Mouse (Mus musculus): ENCODE measurements at regions not wholly inside any gene's neighbourhood (a gene's known extent, or its start where the extent isn't known, plus 50 kb on each side); places are given as distances from the start of the nearest gene placed in this dataset.

DNA sequence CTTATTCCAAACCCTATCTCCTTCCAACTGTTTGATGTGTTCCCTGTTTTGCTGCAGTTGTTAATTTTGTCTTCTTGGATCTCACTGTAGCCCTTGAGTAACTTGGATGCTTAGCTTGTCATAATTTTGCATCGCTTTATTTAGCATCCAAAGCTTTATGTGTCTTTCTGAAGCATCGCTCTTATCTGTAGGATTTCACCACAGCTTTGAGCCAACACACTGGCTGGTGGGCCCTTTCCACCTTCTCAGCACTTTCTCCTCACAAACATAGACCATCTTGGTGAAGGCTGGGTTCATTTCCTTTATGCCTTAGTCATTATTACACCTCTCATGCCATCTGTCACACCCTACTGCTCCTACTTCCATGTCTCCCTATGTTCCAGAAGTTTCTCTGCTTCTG lies 581.1 kb upstream of the Auts2 start:
- H3K27ac ChIP-seq (replicated peaks in 1 of 2; ENCODE audit: control insufficient read depth in 1 of 2, insufficient read depth in 1 of 2, low read depth in 2 of 2, low read length in 2 of 2) = no peak overlapping the region
- H3K36me3 ChIP-seq (ENCODE audit: control insufficient read depth, insufficient read depth, low read length) = no peaks in the 10 kb centered on the region
- no peaks in the 10 kb centered on the region for H3K9me3 ChIP-seq (ENCODE audit: control insufficient read depth, low read length)
- no peaks in the 10 kb centered on the region for H3K27me3 ChIP-seq (ENCODE audit: control insufficient read depth, insufficient read depth, low read length)
- no peak for ATAC-seq (ENCODE audit: insufficient number of reproducible peaks, insufficient read depth, low FRiP score, low read depth)
- H3K9ac ChIP-seq (ENCODE audit: low read length) = no peak overlapping the region
- no peak overlapping the region for H3K4me3 ChIP-seq (ENCODE audit: control insufficient read depth in 1 of 2, insufficient read depth in 1 of 2, low read depth in 1 of 2, low read length in 2 of 2)
- no peak overlapping the region for H3K4me2 ChIP-seq (ENCODE audit: low read length)
- H3K4me1 ChIP-seq (ENCODE audit: control insufficient read depth in 2 of 2, insufficient read depth in 2 of 2, low read length in 2 of 2) = no peaks in the 10 kb centered on the region
- WGBS = 88% methylated on average over 2 of the region's 2 CpGs

DNA sequence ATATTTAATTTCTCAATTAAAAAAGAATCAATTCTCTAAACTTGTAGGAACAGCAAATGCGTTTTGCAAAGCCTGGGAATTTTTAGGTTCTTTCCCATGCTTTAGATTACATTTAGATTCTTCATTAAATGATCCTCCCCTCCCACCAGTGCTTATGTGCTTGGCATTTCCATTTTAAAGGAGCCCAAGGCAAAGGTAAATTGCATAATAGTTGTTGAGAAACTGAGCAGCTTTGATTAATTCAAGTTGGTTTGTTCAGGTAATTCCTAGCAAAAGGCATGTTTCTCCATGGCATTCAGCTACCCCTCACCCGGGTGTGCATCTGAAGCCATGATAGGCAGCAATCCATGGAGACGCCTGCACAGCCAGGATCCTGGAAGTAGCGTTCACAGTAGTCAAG lies 570.8 kb upstream of the Auts2 start:
- 85% methylated on average over 4 of the region's 4 CpGs for WGBS
- no peaks in the 10 kb centered on the region for H3K36me3 ChIP-seq (ENCODE audit: control insufficient read depth, insufficient read depth, low read length)
- H3K27ac ChIP-seq (replicated peaks in 1 of 2; ENCODE audit: control insufficient read depth in 1 of 2, insufficient read depth in 1 of 2, low read depth in 2 of 2, low read length in 2 of 2) = no peak overlapping the region
- H3K9ac ChIP-seq (ENCODE audit: low read length) = no peak overlapping the region
- no peak for ATAC-seq (ENCODE audit: insufficient number of reproducible peaks, insufficient read depth, low FRiP score, low read depth)
- H3K4me2 ChIP-seq (ENCODE audit: low read length) = no peak overlapping the region
- no peaks in the 10 kb centered on the region for H3K27me3 ChIP-seq (ENCODE audit: control insufficient read depth, insufficient read depth, low read length)
- no peak overlapping the region for H3K4me3 ChIP-seq (ENCODE audit: control insufficient read depth in 1 of 2, insufficient read depth in 1 of 2, low read depth in 1 of 2, low read length in 2 of 2)
- no peaks in the 10 kb centered on the region for H3K9me3 ChIP-seq (ENCODE audit: control insufficient read depth, low read length)
- no peaks in the 10 kb centered on the region for H3K4me1 ChIP-seq (ENCODE audit: control insufficient read depth in 2 of 2, insufficient read depth in 2 of 2, low read length in 2 of 2)

- H3K36me3 ChIP-seq (ENCODE audit: control insufficient read depth, insufficient read depth, low read length) = no peaks in the 10 kb centered on the region
- H3K27ac ChIP-seq (replicated peaks in 1 of 2; ENCODE audit: control insufficient read depth in 1 of 2, insufficient read depth in 1 of 2, low read depth in 2 of 2, low read length in 2 of 2) = no peak overlapping the region
- no peaks in the 10 kb centered on the region for H3K9me3 ChIP-seq (ENCODE audit: control insufficient read depth, low read length)
- no peak overlapping the region for H3K4me2 ChIP-seq (ENCODE audit: low read length)
- 98% methylated on average over 2 of the region's 2 CpGs for WGBS
- H3K9ac ChIP-seq (ENCODE audit: low read length) = no peak overlapping the region
- H3K4me3 ChIP-seq (ENCODE audit: control insufficient read depth in 1 of 2, insufficient read depth in 1 of 2, low read depth in 1 of 2, low read length in 2 of 2) = no peak overlapping the region
- no peaks in the 10 kb centered on the region for H3K4me1 ChIP-seq (ENCODE audit: control insufficient read depth in 2 of 2, insufficient read depth in 2 of 2, low read length in 2 of 2)
- H3K27me3 ChIP-seq (ENCODE audit: control insufficient read depth, insufficient read depth, low read length) = no peaks in the 10 kb centered on the region
- no peak for ATAC-seq (ENCODE audit: insufficient number of reproducible peaks, insufficient read depth, low FRiP score, low read depth)
These were observed 570.0 kb upstream of the Auts2 start for GRCm38 (mm10) chr5:133113183-133113582.

- peak overlapping the region; percentile 26; the same call in 1 of the 2 replicates for H3K4me2 ChIP-seq (ENCODE audit: low read length)
- no peak for ATAC-seq (ENCODE audit: insufficient number of reproducible peaks, insufficient read depth, low FRiP score, low read depth)
- H3K27me3 ChIP-seq (ENCODE audit: control insufficient read depth, insufficient read depth, low read length) = no peaks in the 10 kb centered on the region
- H3K4me3 ChIP-seq (ENCODE audit: control insufficient read depth in 1 of 2, insufficient read depth in 1 of 2, low read depth in 1 of 2, low read length in 2 of 2) = no peak overlapping the region
- no peaks in the 10 kb centered on the region for H3K9me3 ChIP-seq (ENCODE audit: control insufficient read depth, low read length)
- no peaks in the 10 kb centered on the region for H3K36me3 ChIP-seq (ENCODE audit: control insufficient read depth, insufficient read depth, low read length)
- H3K4me1 ChIP-seq (ENCODE audit: control insufficient read depth in 2 of 2, insufficient read depth in 2 of 2, low read length in 2 of 2) = peaks cover 0 to 5% of the 10 kb centered on the region in 2 experiments; a peak in 1 of 4 replicates
- H3K9ac ChIP-seq (ENCODE audit: low read length) = no peak overlapping the region
- no peak overlapping the region for H3K27ac ChIP-seq (replicated peaks in 1 of 2; ENCODE audit: control insufficient read depth in 1 of 2, insufficient read depth in 1 of 2, low read depth in 2 of 2, low read length in 2 of 2)
- 36% methylated on average over 8 of the region's 8 CpGs for WGBS
These were observed 563.7 kb upstream of the Auts2 start for GRCm38 (mm10) chr5:133106691-133107354.

DNA sequence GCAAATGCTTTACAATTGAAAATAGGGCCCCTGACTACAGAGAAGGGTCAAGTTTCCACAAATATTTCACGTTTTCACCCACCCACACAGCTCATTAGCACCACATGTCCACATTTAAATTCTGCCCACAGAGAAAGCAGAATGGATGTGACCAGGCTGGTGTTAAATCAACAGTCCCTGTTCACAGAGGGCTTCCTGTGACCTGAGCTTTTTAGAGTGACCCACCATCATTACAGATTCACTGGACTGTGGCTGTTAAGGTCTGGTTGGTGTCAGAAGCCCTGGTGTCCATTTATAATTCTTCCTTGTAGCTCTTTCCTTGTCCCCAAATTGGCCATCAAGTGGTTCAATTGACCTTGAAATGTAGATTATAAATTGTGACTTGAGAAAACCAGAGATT lies 553.2 kb upstream of the Auts2 start:
- WGBS = 47% methylated on average over 1 of the region's 1 CpGs
- H3K36me3 ChIP-seq (ENCODE audit: control insufficient read depth, insufficient read depth, low read length) = no peaks in the 10 kb centered on the region

GRCm38 (mm10) chr5:133084859-133085258 lies 541.7 kb upstream of the Auts2 start:
- no peaks in the 10 kb centered on the region for H3K4me1 ChIP-seq (ENCODE audit: control insufficient read depth in 2 of 2, insufficient read depth in 2 of 2, low read length in 2 of 2)
- H3K9me3 ChIP-seq (ENCODE audit: control insufficient read depth, low read length) = no peaks in the 10 kb centered on the region
- no peak overlapping the region for H3K9ac ChIP-seq (ENCODE audit: low read length)
- WGBS = 65% methylated on average over 1 of the region's 1 CpGs
- H3K4me3 ChIP-seq (ENCODE audit: control insufficient read depth in 1 of 2, insufficient read depth in 1 of 2, low read depth in 1 of 2, low read length in 2 of 2) = no peak overlapping the region
- no peak overlapping the region for H3K4me2 ChIP-seq (ENCODE audit: low read length)
- no peak overlapping the region for H3K27ac ChIP-seq (replicated peaks in 1 of 2; ENCODE audit: control insufficient read depth in 1 of 2, insufficient read depth in 1 of 2, low read depth in 2 of 2, low read length in 2 of 2)
- no peak for ATAC-seq (ENCODE audit: insufficient number of reproducible peaks, insufficient read depth, low FRiP score, low read depth)
- H3K36me3 ChIP-seq (ENCODE audit: control insufficient read depth, insufficient read depth, low read length) = no peaks in the 10 kb centered on the region
- no peaks in the 10 kb centered on the region for H3K27me3 ChIP-seq (ENCODE audit: control insufficient read depth, insufficient read depth, low read length)

More for the DNA sequence above, 553.2 kb upstream of the Auts2 start:
- H3K4me2 ChIP-seq (ENCODE audit: low read length) = no peak overlapping the region
- H3K4me1 ChIP-seq (ENCODE audit: control insufficient read depth in 2 of 2, insufficient read depth in 2 of 2, low read length in 2 of 2) = no peaks in the 10 kb centered on the region
- no peak overlapping the region for H3K9ac ChIP-seq (ENCODE audit: low read length)
- ATAC-seq (ENCODE audit: insufficient number of reproducible peaks, insufficient read depth, low FRiP score, low read depth) = no peak
- no peaks in the 10 kb centered on the region for H3K27me3 ChIP-seq (ENCODE audit: control insufficient read depth, insufficient read depth, low read length)
- peaks cover 2% of the 10 kb centered on the region; the same call in 1 of the 2 replicates for H3K9me3 ChIP-seq (ENCODE audit: control insufficient read depth, low read length)
- H3K4me3 ChIP-seq (ENCODE audit: control insufficient read depth in 1 of 2, insufficient read depth in 1 of 2, low read depth in 1 of 2, low read length in 2 of 2) = no peak overlapping the region
- no peak overlapping the region for H3K27ac ChIP-seq (replicated peaks in 1 of 2; ENCODE audit: control insufficient read depth in 1 of 2, insufficient read depth in 1 of 2, low read depth in 2 of 2, low read length in 2 of 2)

- H3K9ac ChIP-seq (ENCODE audit: low read length) = no peak overlapping the region
- 91% methylated on average over 2 of the region's 2 CpGs for WGBS
- no peak for ATAC-seq (ENCODE audit: insufficient number of reproducible peaks, insufficient read depth, low FRiP score, low read depth)
- no peak overlapping the region for H3K4me3 ChIP-seq (ENCODE audit: control insufficient read depth in 1 of 2, insufficient read depth in 1 of 2, low read depth in 1 of 2, low read length in 2 of 2)
- H3K4me2 ChIP-seq (ENCODE audit: low read length) = no peak overlapping the region
- no peaks in the 10 kb centered on the region for H3K9me3 ChIP-seq (ENCODE audit: control insufficient read depth, low read length)
- H3K4me1 ChIP-seq (ENCODE audit: control insufficient read depth in 2 of 2, insufficient read depth in 2 of 2, low read length in 2 of 2) = no peaks in the 10 kb centered on the region
- H3K36me3 ChIP-seq (ENCODE audit: control insufficient read depth, insufficient read depth, low read length) = no peaks in the 10 kb centered on the region
- no peak overlapping the region for H3K27ac ChIP-seq (replicated peaks in 1 of 2; ENCODE audit: control insufficient read depth in 1 of 2, insufficient read depth in 1 of 2, low read depth in 2 of 2, low read length in 2 of 2)
- no peaks in the 10 kb centered on the region for H3K27me3 ChIP-seq (ENCODE audit: control insufficient read depth, insufficient read depth, low read length)
These were observed 537.6 kb upstream of the Auts2 start for GRCm38 (mm10) chr5:133080751-133081150.

- H3K9me3 ChIP-seq (ENCODE audit: control insufficient read depth, low read length) = no peaks in the 10 kb centered on the region
- H3K27me3 ChIP-seq (ENCODE audit: control insufficient read depth, insufficient read depth, low read length) = no peaks in the 10 kb centered on the region
- H3K4me1 ChIP-seq (ENCODE audit: control insufficient read depth in 2 of 2, insufficient read depth in 2 of 2, low read length in 2 of 2) = no peaks in the 10 kb centered on the region
- no peak overlapping the region for H3K4me3 ChIP-seq (ENCODE audit: control insufficient read depth in 1 of 2, insufficient read depth in 1 of 2, low read depth in 1 of 2, low read length in 2 of 2)
- H3K9ac ChIP-seq (ENCODE audit: low read length) = no peak overlapping the region
- H3K4me2 ChIP-seq (ENCODE audit: low read length) = no peak overlapping the region
- no peaks in the 10 kb centered on the region for H3K36me3 ChIP-seq (ENCODE audit: control insufficient read depth, insufficient read depth, low read length)
- ATAC-seq (ENCODE audit: insufficient number of reproducible peaks, insufficient read depth, low FRiP score, low read depth) = no peak
- no peak overlapping the region for H3K27ac ChIP-seq (replicated peaks in 1 of 2; ENCODE audit: control insufficient read depth in 1 of 2, insufficient read depth in 1 of 2, low read depth in 2 of 2, low read length in 2 of 2)
- 74% methylated on average over 3 of the region's 3 CpGs for WGBS
These were observed 535.8 kb upstream of the Auts2 start for GRCm38 (mm10) chr5:133078916-133079315.
